Mouse (Mus musculus) kidney, postnatal 0 days (tissue): ENCODE measurements around the gene Irx2. TPM values are rescaled to one million over a fixed set of nuclear protein-coding genes. Genes with fewer than 3 reads are reported as not detected.

Experiments used
- ATAC-seq: fragments of 200-750 bp; cut with Nextera tagmentation; replicated peaks from 2 replicates; pipeline ENCODE4 v1.8.0; 2017; ENCODE audit warnings: low read depth, moderate number of reproducible peaks, moderate TSS enrichment, moderate library complexity; ENCODE audit not compliant: low FRiP score
- DNase-seq: peaks from one replicate; pipeline ENCODE4 v3.0.0-alpha.2; 2016; ENCODE audit warnings: low spot score
- H3K27ac ChIP-seq: fragments of 300-500 bp; sonication (generic); 2 replicates; pipeline ENCODE4 v1.5.1; 2014; ENCODE audit warnings: mild to moderate bottlenecking
- H3K27me3 ChIP-seq: fragments of 300-500 bp; sonication (generic); 2 replicates; pipeline ENCODE4 v1.6.1; 2014; ENCODE audit warnings: low read length, mixed read lengths; ENCODE audit not compliant: insufficient read depth
- H3K36me3 ChIP-seq: fragments of 300-500 bp; sonication (generic); 2 replicates; pipeline ENCODE4 v1.6.1; 2014; ENCODE audit warnings: low read length, mixed read lengths; ENCODE audit not compliant: insufficient read depth
- H3K4me1 ChIP-seq: fragments of 300-500 bp; sonication (generic); replicated peaks from 2 replicates; pipeline ENCODE4 v1.6.1; 2014; ENCODE audit warnings: antibody characterized with exemption, low read length, mixed read lengths; ENCODE audit not compliant: insufficient read depth
- H3K4me2 ChIP-seq: fragments of 300-500 bp; sonication (generic); 2 replicates; pipeline ENCODE4 v1.6.1; 2014; ENCODE audit warnings: mild to moderate bottlenecking, low read length, moderate library complexity, mixed read lengths
- H3K4me3 ChIP-seq: fragments of 300-500 bp; sonication (generic); replicated peaks from 2 replicates; pipeline ENCODE4 v1.5.1; 2014; ENCODE audit warnings: low read depth, low read length
- H3K9ac ChIP-seq: fragments of 300-500 bp; sonication (generic); 2 replicates; pipeline ENCODE4 v1.6.1; 2014; ENCODE audit warnings: low read depth, low read length
- H3K9me3 ChIP-seq: fragments of 300-500 bp; sonication (generic); replicated peaks from 2 replicates; pipeline ENCODE4 v1.6.1; 2016; ENCODE audit warnings: low read length, inconsistent platforms, mixed read lengths
- CTCF ChIP-seq: IDR thresholded peaks from 2 replicates; pipeline ENCODE4 v1.5.1; 2016; ENCODE audit warnings: antibody characterized with exemption, low read depth, mild to moderate bottlenecking, moderate library complexity
- WGBS: fragments of 180-500 bp; shearing (Covaris S2); extraction: QIAGEN DNeasy Blood & Tissue Kit; methylation state at CpG from one replicate; pipeline ENCODE4 v1.1.7; 2014; 5-methylcytosine and 5-hydroxymethylcytosine counted together
- polyA plus RNA-seq: library from polyadenylated mRNA; unstranded; fragments of >200 nt; fragmentation: Nextera tagmentation; extraction: Ambion mirVana; gene quantifications from 2 replicates; pipeline ENCODE4 v1.2.1, GENCODE M21; 2015

The Irx2 gene
- polyA plus RNA-seq, 1 experiment from 2014 or later, result 12.2 TPM

GRCm38 (mm10) chr13:72610277-72610676 is 18.3 kb upstream of the Irx2 start:
- no peak overlapping the region for H3K9ac ChIP-seq
- H3K27ac ChIP-seq, result no peak overlapping the region
- TF ChIP-seq CTCF, result no peak
- no peak overlapping the region for H3K4me3 ChIP-seq
- no peak for ATAC-seq
- no peak overlapping the region for H3K4me2 ChIP-seq
- no peaks in the 10 kb centered on the region for H3K27me3 ChIP-seq
- no peaks in the 10 kb centered on the region for H3K9me3 ChIP-seq
- WGBS, result 91% methylated on average over 2 of the region's 2 CpGs
- H3K36me3 ChIP-seq, result no peaks in the 10 kb centered on the region
- no peaks in the 10 kb centered on the region for H3K4me1 ChIP-seq
- no peak for DNase-seq

DNA sequence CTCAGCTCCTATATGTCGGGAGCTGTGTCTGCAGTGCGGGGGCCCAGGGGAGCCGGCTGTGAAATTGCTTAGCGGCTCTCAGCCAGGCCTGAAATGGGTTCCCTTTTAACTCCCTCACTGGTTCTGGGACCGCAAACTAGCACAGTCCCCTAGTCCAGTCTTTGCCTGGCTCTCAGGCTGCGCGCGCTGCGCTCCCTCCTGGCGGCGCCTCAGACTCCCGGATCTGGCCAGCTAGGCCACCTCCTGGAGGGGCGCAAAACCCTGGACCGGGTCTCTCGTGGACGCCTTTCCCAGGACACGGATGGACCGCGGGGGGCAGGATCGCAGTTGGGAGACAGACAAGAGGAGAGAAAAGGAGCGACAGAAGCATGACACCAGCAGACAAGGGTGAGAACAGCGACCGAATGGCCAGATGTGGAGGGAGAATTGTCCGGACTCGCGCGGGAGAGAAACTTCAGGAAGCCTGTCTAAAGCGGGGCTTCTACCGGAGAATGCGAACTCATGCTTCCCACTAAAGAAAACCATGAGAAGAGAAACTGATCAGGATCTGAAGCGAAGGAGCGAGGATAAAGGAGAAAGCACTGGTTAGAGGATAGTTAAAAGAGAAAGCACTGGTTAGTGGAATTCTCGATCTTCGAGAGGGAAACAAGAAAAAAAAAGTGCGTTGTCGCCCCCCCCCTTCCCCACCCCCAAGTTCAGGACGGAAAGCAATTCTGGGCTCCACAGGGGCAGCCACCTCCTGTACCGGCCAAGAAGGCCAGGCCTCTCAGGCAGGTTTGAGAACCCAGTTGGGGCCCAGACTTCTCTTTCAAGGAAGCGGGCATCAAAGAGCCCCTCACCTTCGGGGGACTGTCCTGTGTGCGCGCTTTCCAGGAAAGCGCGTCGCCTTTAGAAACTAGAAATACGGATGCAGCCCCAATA is 4.4 kb upstream of the Irx2 start:
- Histone ChIP-seq H3K27ac (no peak overlapping the region), H3K4me1 (peaks cover 8% of the 10 kb centered on the region; the same call in 1 of the 2 replicates), H3K27me3 (peaks cover 86% of the 10 kb centered on the region), H3K9me3 (no peaks in the 10 kb centered on the region), H3K4me2 (peak overlapping the region; percentile 50), H3K9ac (no peak overlapping the region), H3K4me3 (peak overlapping the region; percentile 29), H3K36me3 (no peaks in the 10 kb centered on the region)
- WGBS, result 1% methylated on average over 46 of the region's 46 CpGs
- peak; percentile 52 for TF ChIP-seq CTCF
- ATAC-seq, result no peak
- DNase-seq, result peak; percentile 44

DNA sequence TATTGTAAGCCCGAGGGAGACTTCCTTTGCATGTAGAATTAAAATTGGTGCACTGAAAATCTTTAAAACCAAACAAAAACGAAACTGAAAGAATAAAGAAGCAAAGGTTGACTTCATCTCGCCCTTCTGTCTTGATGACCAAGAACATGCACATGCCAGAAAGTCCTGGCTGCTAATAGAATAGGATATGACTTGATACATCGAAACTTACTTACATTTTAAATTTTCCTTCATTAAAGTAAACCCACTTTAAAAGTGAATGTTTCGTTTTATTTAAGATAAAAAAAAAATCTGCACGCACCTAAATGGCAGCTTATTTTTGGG is 3.8 kb upstream of the Irx2 start:
- TF ChIP-seq CTCF, result no peak
- DNase-seq (no peak), ATAC-seq (no peak)
- no peaks in the 10 kb centered on the region for H3K36me3 ChIP-seq
- 6% methylated on average over 6 of the region's 6 CpGs for WGBS
- H3K9ac ChIP-seq, result no peak overlapping the region
- peak overlapping the region; percentile 29 for H3K4me3 ChIP-seq
- H3K4me1 ChIP-seq, result peaks cover 8% of the 10 kb centered on the region; the same call in 1 of the 2 replicates
- peak overlapping the region; percentile 50 for H3K4me2 ChIP-seq
- no peaks in the 10 kb centered on the region for H3K9me3 ChIP-seq
- peaks cover 88% of the 10 kb centered on the region for H3K27me3 ChIP-seq
- H3K27ac ChIP-seq, result no peak overlapping the region

DNA sequence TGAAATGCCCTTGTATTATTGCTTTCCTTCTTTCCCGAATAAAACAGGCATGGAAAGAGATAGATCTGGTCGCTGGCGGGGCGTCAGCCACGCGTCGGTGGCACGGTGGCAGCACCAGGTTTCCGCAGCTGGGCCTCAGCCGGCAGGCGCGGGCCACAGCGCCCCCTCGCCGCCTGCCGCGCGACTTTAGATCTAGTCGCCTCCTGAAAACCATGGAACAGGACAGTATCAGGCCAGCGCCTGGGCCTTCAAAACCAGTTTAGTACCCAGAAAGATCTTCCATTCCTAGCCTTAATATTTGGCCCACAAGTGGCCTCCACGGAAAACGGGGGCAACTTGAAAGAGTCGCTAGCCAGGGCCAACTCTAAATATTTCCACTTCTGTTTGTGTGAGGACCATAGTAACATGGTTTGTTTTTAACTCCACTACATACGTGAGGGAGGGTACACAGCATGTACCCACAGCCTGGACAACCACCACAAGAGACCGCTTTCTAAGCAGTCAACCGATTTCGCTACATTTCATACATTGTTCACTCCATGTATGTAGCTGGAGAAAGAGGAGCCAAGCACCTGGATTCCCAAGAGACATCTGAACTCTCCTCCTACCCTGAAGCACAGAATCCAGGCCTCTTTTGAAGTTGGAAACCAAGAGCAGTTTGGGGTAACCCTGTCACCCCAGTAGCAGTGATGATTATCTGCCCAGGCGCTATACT is 3.2 kb upstream of the Irx2 start:
- DNase-seq (peak; percentile 24), ATAC-seq (no peak)
- H3K4me2 ChIP-seq, result peak overlapping the region; percentile 50; the same call in 1 of the 2 replicates
- H3K9ac ChIP-seq, result no peak overlapping the region
- no peak overlapping the region for H3K27ac ChIP-seq
- H3K9me3 ChIP-seq, result no peaks in the 10 kb centered on the region
- peaks cover 94% of the 10 kb centered on the region for H3K27me3 ChIP-seq
- no peak overlapping the region; the same call in 1 of the 2 replicates for H3K4me3 ChIP-seq
- no peaks in the 10 kb centered on the region for H3K36me3 ChIP-seq
- TF ChIP-seq CTCF, result peak; percentile 55
- WGBS, result 6% methylated on average over 28 of the region's 28 CpGs
- H3K4me1 ChIP-seq, result peaks cover 8% of the 10 kb centered on the region; the same call in 1 of the 2 replicates

GRCm38 (mm10) chr13:72627391-72628321 is 964 bp upstream of the Irx2 start:
- peak overlapping the region; percentile 69 for H3K4me2 ChIP-seq
- peaks cover 97% of the 10 kb centered on the region for H3K27me3 ChIP-seq
- H3K27ac ChIP-seq, result peak overlapping the region; percentile 19; the same call in 1 of the 2 replicates
- peak overlapping the region; percentile 52 for H3K9ac ChIP-seq
- H3K9me3 ChIP-seq, result no peaks in the 10 kb centered on the region
- peaks cover 8% of the 10 kb centered on the region; the same call in 1 of the 2 replicates for H3K4me1 ChIP-seq
- H3K36me3 ChIP-seq, result no peaks in the 10 kb centered on the region
- H3K4me3 ChIP-seq, result peak overlapping the region; percentile 51
- DNase-seq, result peak; percentile 22
- TF ChIP-seq CTCF, result peak; percentile 44
- ATAC-seq, result no peak
- 1% methylated on average over 42 of the region's 42 CpGs for WGBS
